Mouse (Mus musculus) gastrocnemius, postnatal 14 days (tissue): ENCODE data around the gene Hist1h1t. TPM values are rescaled to one million over a fixed set of nuclear protein-coding genes. Genes with fewer than 3 reads are reported as not detected.
"Not testable (repeated sequence)": the region's sequence is repeated elsewhere in the genome, so short reads cannot be mapped to it uniquely, and the experiment has no call there.

Experiments
- DNase-seq: peaks from one replicate; pipeline ENCODE4 v3.0.0; 2021; ENCODE audit warnings: mixed read lengths
- intact Hi-C: fragments of 180-260 bp; cut with DNase I; formaldehyde crosslinking; loops from one replicate; pipeline ENCODE4 v1.15.1; 2025; ENCODE audit warnings: low total_unique reads
- long read RNA-seq, 2 experiments: library from polyadenylated mRNA; stranded (forward); transcript quantifications; one replicate each; pipeline ENCODE4 v2.0.0; 2021
- total RNA-seq, 2 experiments: library from RNA; stranded (reverse); gene quantifications; 2 replicates each; pipeline ENCODE4 v1.2.3; 2021

The Hist1h1t gene
- not detected for total RNA-seq
- long read RNA-seq, experiment 1: 0 reads
- long read RNA-seq, experiment 2: 0 reads

- intact Hi-C loops: loop anchor here (10.0 kb wide), 1 partner anchor 71 kb away; the partner anchor contains the start of genes Hist1h1e and Hist1h2be
- no peak for DNase-seq
Measured at GRCm38 (mm10) chr13:23695514-23695913, at the start of gene Hist1h1t. Hist1h1t (plus strand) TSS chr13:23695814.

GRCm38 (mm10) chr13:23659636-23660366, 35.8 kb upstream of the Hist1h1t start:
- DNase-seq: no peak
- intact Hi-C loops: no loop called here

DNA sequence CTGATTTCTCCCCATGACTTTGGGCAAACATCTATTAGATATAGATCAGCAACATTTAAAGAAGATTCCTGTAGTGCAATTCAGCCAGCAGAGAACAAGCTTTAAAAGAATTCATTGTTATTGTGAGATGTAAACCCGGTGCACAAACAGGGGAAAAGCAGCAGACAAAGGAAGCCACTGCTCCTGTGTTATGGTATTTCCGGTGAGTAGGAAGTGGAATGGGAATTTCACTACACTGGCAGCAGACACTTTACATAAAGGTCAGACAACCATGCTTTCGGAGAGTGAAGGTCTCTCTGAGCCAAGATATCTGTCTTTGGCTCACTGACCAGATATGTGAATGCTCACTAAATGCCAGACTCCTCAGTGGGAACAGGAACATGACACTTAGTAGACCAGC, 33.1 kb upstream of the Hist1h1t start:
- intact Hi-C loops: no loop called here
- DNase-seq: no peak

DNA sequence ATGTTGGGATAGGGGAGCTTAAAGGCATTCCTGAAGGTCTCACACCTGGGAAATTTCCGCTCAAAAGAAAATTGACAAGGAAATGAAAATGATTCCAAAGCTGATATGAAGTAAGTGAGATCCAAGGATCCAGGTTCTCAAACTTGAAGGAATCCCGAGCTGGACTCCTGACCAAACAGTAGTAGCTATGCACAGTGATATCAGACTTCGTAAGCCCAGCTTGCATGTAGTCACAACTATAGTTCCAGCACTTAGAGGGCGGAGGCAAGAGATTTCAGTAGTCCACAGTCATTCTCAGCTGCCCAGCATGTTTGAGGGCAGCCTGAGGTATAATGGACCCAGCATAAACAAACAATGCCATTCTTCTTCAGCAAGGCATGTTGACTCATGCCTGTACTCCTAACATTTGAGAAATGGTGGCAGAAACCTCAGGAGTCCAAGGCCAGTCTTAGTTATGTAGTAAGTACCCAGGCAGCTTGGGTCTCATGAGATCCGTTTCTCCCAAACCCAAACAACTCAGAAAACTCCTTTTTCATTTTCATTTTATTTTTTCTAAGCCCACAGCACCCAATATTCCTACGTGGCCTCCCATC, 13.5 kb upstream of the Hist1h1t start:
- intact Hi-C loops: no loop called here
- no peak for DNase-seq

DNA sequence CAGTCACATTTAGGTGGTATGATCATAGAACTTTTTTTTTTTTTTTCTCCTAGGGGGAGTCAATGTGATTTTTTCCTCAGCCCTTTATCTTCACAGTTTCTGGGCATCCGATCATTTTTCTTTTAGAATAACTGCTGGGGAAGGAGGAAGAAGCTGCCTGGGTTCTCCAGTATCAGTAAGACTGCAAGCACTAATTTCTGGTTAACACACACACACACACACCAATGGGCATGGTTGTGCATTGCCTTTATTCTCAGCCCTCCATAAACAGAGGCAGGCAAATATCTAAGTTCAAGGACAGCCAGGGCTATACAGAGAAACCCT, 13.0 kb upstream of the Hist1h1t start:
- DNase-seq: no peak
- intact Hi-C loops: no loop called here

DNA sequence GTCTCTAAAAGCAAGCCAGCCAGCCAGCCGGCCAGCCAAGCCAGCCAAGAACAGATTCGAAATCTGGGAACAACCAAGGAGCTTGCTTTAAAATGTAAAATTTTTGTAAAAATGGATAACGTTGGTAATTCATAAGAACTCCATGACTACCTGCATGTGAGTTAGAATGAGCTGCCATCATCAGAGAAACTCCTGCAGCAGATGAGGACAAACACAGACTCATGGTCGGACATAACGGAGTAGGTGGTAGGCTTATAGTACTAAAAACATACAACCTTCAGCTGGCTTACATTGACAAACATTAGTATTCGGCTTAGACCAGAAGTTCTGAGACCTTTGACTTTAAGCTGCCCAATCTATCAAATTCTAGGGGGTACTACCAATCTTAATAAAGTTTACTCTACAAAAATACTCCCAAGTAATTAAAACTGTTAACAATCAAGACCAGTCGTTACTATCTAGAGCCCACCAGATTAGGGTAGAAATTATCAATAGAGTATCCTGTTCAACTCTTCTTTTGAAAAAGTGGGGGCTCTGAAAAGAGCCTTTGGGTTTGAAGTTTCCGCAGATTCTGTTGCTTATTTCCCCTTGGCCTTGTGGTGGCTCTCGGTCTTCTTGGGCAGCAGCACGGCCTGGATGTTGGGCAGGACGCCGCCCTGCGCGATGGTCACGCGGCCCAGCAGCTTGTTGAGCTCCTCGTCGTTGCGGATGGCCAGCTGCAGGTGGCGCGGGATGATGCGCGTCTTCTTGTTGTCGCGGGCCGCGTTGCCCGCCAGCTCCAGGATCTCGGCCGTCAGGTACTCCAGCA, 12.5 kb upstream of the Hist1h1t start:
- DNase-seq, intact Hi-C loops: not testable (repeated sequence)

DNA sequence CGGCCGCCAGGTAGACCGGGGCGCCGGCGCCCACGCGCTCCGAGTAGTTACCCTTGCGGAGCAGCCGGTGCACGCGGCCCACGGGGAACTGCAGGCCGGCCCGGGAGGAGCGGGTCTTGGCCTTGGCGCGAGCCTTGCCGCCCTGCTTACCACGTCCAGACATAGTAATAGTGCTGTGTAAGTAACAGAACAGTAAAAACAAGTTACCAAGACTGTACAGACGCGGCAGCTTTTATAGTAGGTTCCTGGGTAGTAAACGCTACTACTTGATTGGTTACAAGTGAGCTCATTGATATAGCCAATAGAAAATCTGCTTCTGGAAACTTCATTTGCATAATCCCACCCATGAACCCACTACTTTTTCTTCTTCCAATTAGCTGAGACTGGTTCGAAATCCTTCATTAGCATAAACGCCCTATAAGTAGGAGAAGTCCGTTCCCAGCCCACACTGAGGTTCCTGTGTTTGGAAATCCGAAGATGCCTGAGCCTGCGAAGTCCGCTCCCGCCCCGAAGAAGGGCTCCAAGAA, 11.8 kb upstream of the Hist1h1t start, which contains the start of the genes Hist1h2ac and Hist1h2bc:
TSS of gene Hist1h2ac (minus strand) at position 194 of the 527 bp plus-strand sequence.
TSS of gene Hist1h2bc (plus strand) at position 445 of the 527 bp plus-strand sequence.
- peak; percentile 59 for DNase-seq
- intact Hi-C loops: no loop called here

DNA sequence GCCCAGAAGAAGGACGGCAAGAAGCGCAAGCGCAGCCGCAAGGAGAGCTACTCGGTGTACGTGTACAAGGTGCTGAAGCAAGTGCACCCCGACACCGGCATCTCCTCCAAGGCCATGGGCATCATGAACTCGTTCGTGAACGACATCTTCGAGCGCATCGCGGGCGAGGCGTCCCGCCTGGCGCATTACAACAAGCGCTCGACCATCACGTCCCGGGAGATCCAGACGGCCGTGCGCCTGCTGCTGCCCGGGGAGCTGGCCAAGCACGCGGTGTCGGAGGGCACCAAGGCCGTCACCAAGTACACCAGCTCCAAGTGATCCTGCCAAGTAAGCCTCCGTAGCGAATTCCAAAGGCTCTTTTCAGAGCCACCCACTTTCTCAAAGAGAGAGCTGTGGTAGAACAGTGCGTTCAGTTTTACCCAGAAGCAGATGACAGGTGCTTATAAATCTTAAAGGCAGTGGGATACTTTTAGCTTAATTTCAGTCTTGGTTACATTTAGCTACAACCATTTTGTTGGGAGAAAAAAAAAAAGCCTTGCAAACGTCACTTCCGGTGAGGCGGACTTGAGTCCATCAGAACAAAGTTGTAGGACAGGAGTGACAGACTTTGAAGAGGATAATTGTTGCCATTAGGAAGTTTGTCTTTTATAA, 11.2 kb upstream of the Hist1h1t start:
- intact Hi-C loops: not testable (repeated sequence)
- DNase-seq: peak; percentile 25

- intact Hi-C loops: no loop called here
- no peak for DNase-seq
Measured at GRCm38 (mm10) chr13:23685121-23685861, 10.3 kb upstream of the Hist1h1t start.

GRCm38 (mm10) chr13:23685966-23686365, 9.6 kb upstream of the Hist1h1t start:
- no peak for DNase-seq
- intact Hi-C loops: no loop called here

DNA sequence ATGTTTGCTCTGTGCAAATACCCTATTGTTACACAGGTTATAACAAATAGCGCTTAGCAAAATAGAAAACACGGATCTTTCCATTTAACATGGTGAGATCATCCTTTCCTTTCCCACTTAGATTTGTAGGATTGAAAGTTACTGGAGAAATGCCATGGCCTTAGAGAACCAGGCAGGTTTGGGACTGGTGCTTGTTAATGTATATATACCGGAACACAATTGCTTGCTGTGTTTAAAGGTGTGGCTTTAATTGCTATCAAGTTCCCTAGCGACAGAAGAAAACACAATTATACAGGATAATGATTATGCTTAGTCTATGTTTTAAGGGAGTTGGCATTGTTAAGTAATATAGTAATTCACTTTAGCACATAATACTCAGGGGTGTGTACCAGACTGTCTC, 8.4 kb upstream of the Hist1h1t start:
- intact Hi-C loops: no loop called here

GRCm38 (mm10) chr13:23687907-23688306, 7.7 kb upstream of the Hist1h1t start:
- intact Hi-C loops: no loop called here
- no peak for DNase-seq

More for the DNA sequence above, 8.4 kb upstream of the Hist1h1t start:
- DNase-seq: no peak

DNA sequence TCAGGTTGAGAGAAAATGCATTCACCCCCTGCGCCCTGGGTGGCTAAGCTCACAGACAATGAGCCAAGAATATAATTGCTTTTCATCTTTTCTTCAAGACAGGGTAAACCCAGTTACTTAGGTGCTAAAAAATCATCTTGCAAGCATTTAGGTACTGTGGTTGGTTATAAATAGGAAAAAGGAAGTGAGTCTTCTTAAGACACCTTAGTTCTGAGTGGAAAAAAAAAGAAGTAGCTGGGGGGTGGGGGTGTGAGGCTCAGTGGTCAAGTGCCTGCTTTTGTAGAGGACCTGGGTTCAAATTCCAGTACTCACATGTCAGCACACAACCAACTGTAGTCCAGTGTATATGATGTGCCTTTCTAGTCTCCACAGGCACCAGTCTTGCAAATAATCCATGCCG, 6.7 kb upstream of the Hist1h1t start:
- intact Hi-C loops: no loop called here
- no peak for DNase-seq

DNA sequence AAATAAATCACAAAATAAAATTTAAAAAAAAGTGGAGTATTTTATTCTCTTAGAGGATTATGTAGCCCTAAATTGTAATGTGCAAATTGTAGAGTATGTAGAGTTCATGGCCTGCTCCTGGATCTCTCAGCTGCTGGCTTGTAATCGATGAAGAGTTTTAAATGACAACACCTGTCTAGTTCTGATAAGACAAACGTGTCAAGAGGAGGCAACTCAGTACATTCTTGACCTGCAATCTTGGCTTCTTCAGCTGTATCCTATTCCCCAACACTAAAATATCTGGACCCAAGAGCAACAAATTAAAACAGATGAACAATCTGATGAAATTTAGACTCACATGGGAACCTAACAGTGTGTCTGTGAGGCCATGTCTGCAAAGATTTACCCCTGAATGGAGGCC, 6.2 kb upstream of the Hist1h1t start:
- intact Hi-C loops: no loop called here
- no peak for DNase-seq

DNA sequence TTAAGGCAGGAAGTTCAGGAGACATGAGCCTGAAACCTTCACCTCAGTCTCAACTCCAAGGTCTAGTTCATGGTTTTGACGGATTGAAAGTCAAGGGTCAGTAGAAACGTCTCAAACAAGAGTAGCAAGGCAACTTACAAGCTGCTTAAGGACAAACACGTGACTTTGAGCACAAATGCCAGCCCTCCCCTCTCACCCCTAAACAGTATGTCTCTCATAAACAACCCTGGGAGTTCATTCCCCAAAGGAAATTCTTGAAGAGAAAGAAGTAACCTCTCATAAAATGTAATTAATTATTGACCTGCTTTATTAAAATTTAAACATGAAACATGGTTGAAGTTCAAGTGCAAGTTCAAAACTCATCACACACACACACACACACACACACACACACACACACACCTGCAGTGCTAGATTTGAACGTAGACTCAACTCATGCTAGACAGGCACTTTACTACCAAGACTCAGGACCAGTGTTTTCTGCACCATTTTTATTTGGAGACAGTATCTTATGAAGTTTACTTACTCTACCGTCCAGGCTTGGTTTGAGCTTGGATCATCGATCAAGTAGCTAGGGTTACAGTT, 1.7 kb upstream of the Hist1h1t start:
- no peak for DNase-seq
- intact Hi-C loops: loop anchor here (10.0 kb wide), 1 partner anchor 69 kb away; the partner anchor contains the start of genes Hist1h1e and Hist1h2be

- intact Hi-C loops: loop anchor here (10.0 kb wide), 1 partner anchor 70 kb away; the partner anchor contains the start of genes Hist1h1e and Hist1h2be
- DNase-seq: no peak
Measured at GRCm38 (mm10) chr13:23694956-23695355, 658 bp upstream of the Hist1h1t start.

DNA sequence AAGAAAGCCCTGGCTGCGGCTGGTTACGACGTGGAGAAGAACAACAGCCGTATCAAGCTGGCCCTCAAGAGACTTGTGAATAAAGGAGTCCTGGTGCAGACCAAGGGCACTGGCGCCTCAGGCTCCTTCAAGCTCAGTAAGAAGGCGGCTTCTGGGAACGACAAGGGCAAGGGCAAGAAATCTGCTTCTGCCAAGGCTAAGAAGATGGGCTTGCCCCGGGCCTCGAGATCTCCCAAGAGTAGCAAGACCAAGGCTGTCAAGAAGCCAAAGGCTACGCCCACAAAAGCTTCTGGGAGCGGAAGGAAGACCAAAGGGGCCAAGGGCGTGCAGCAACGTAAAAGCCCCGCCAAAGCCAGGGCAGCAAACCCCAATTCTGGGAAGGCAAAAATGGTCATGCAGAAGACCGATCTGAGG, 454 bp downstream of the Hist1h1t start:
- intact Hi-C loops: loop anchor here (10.0 kb wide), 1 partner anchor 71 kb away; the partner anchor contains the start of genes Hist1h1e and Hist1h2be
- DNase-seq: no peak
